Mouse (Mus musculus): ENCODE results near the gene Shisa6. TPM values are rescaled to one million over a fixed set of nuclear protein-coding genes. Genes with fewer than 3 reads are reported as not detected.
A peak's percentile ranks its signal among the peaks of the same experiment; 100 is the strongest.

Gene Shisa6
- polyA plus RNA-seq, 2 experiments: 0.59 to 1.1 TPM

DNA sequence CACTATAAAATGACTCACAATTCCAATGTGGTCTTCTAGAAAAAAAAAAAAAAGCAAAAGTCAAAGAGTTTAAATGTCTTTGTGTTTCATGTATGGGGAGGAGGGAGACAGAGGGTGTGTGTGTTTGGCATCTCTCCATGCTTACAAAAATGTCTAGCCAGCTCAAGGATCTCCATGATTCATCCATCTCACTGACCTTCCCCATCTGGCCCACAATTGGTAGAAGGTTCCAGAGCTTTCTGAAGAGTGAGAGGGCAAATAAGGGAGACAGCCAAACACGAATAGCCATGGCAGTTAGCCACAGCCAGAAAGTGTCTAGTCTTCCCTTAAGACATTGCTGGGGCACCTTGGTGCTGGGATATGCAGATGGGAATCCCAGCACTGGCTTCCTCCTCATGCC, 166.0 kb downstream of the Shisa6 start:
- ATAC-seq (ENCODE audit: low FRiP score, low read depth): no peak
- WGBS: 50% methylated on average over 1 of the region's 1 CpGs
- no peak overlapping the region for H3K4me3 ChIP-seq (replicated peaks; ENCODE audit: low read length)

DNA sequence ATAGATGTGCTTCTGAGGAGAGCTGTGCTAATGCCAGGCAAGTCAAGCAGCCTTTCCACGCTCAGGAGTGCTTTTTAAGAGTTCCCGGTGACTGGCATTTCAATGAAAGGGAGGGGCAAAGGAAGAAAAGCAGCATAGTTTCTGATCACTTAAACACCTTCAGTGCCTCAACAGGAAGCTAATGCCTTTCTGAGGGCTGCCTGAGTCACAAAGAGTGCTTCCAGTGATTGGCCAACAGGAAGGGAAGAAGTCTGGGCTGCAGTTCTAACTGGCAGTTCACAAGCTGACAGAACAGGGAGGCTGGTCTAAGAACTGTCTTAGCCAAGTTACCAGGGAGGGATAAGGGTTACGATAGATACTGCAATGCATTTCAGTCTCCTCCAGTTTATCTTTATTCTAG, 180.9 kb downstream of the Shisa6 start:
- no peak for ATAC-seq (ENCODE audit: low FRiP score, low read depth)
- Histone ChIP-seq H3K4me3 (replicated peaks; ENCODE audit: low read length) (no peak overlapping the region), H3K27me3 (ENCODE audit: control insufficient read depth, insufficient read depth, low read length) (no peaks in the 10 kb centered on the region), H3K4me2 (replicated peaks; ENCODE audit: low read depth, low read length, severe bottlenecking) (no peak overlapping the region), H3K9me3 (ENCODE audit: control insufficient read depth, low read length) (no peaks in the 10 kb centered on the region), H3K36me3 (ENCODE audit: control insufficient read depth, insufficient read depth, low read length) (no peaks in the 10 kb centered on the region), H3K9ac (ENCODE audit: low read depth, low read length, severe bottlenecking) (no peak overlapping the region), H3K4me1 (ENCODE audit: control insufficient read depth, insufficient read depth, low read length) (no peaks in the 10 kb centered on the region), H3K27ac (replicated peaks; ENCODE audit: low read depth, low read length) (no peak overlapping the region)
- DNase-seq (ENCODE audit: low spot score): no peak
- WGBS: 60% methylated on average over 3 of the region's 3 CpGs
- no peak for TF ChIP-seq POLR2A (IDR thresholded peaks at IDR 0.05; ENCODE audit: borderline replicate concordance, extremely low read depth, insufficient read depth, insufficient read length)

More for the DNA sequence above, 166.0 kb downstream of the Shisa6 start:
- no peaks in the 10 kb centered on the region for H3K27me3 ChIP-seq (ENCODE audit: control insufficient read depth, insufficient read depth, low read length)
- no peaks in the 10 kb centered on the region for H3K36me3 ChIP-seq (ENCODE audit: control insufficient read depth, insufficient read depth, low read length)
- H3K4me1 ChIP-seq (ENCODE audit: control insufficient read depth, insufficient read depth, low read length): no peaks in the 10 kb centered on the region
- H3K4me2 ChIP-seq (replicated peaks; ENCODE audit: low read depth, low read length, severe bottlenecking): no peak overlapping the region
- H3K9ac ChIP-seq (ENCODE audit: low read depth, low read length, severe bottlenecking): no peak overlapping the region
- H3K9me3 ChIP-seq (ENCODE audit: control insufficient read depth, low read length): no peaks in the 10 kb centered on the region
- TF ChIP-seq POLR2A (IDR thresholded peaks at IDR 0.05; ENCODE audit: borderline replicate concordance, extremely low read depth, insufficient read depth, insufficient read length): no peak
- no peak overlapping the region for H3K27ac ChIP-seq (replicated peaks; ENCODE audit: low read depth, low read length)
- DNase-seq (ENCODE audit: low spot score): no peak

DNA sequence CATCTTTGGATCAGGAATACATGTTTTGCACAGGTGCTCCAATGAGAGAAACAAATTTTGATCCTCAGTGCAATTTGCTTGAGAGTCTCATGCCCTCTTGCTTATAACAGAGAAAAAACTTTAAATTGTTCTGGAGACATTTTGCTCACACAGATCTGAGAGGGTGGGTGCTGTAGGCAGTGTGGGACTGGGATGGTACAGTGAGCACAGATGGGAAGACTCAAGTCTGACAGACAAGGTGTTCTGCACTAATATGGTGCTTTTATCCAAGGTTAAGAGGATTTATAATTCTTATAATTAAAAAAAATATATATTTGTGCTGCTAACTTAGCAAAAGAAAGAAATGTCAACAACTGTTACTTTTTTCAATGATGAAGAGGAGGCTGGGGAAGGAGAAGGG, 189.5 kb downstream of the Shisa6 start:
- H3K4me2 ChIP-seq (replicated peaks; ENCODE audit: low read depth, low read length, severe bottlenecking): no peak overlapping the region
- 0 out of 2 replicates have a peak, but pooled peaks cover 4% of the 10 kb centered on the region for H3K9me3 ChIP-seq (ENCODE audit: control insufficient read depth, low read length)
- H3K9ac ChIP-seq (ENCODE audit: low read depth, low read length, severe bottlenecking): no peak overlapping the region
- no peak for DNase-seq (ENCODE audit: low spot score)
- H3K27ac ChIP-seq (replicated peaks; ENCODE audit: low read depth, low read length): no peak overlapping the region
- H3K4me1 ChIP-seq (ENCODE audit: control insufficient read depth, insufficient read depth, low read length): no peaks in the 10 kb centered on the region
- H3K4me3 ChIP-seq (replicated peaks; ENCODE audit: low read length): no peak overlapping the region
- no peak for ATAC-seq (ENCODE audit: low FRiP score, low read depth)
- TF ChIP-seq POLR2A (IDR thresholded peaks at IDR 0.05; ENCODE audit: borderline replicate concordance, extremely low read depth, insufficient read depth, insufficient read length): no peak
- no peaks in the 10 kb centered on the region for H3K36me3 ChIP-seq (ENCODE audit: control insufficient read depth, insufficient read depth, low read length)
- no peaks in the 10 kb centered on the region for H3K27me3 ChIP-seq (ENCODE audit: control insufficient read depth, insufficient read depth, low read length)

DNA sequence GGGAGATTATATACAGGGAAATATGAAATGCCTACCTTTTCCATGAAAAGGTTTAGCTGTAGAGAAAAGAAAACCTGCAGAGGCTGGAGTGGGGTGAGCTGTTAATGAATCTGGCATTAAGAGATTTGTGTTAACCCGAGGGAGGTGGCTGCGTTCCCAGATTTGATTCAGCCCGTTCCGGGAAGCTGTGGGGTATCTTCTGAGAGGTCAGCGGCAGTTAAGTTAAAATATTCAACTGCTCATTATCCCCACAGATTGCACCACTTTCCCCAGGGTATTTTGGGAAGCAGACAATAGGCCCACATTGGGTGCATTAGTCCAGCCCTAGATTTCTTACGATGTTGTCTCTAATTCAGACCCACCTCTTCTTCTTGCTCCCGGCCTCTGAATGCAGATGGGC, 213.0 kb downstream of the Shisa6 start:
- H3K4me2 ChIP-seq (replicated peaks; ENCODE audit: low read depth, low read length, severe bottlenecking): no peak overlapping the region
- H3K9ac ChIP-seq (ENCODE audit: low read depth, low read length, severe bottlenecking): no peak overlapping the region
- TF ChIP-seq POLR2A (IDR thresholded peaks at IDR 0.05; ENCODE audit: borderline replicate concordance, extremely low read depth, insufficient read depth, insufficient read length): no peak
- no peaks in the 10 kb centered on the region for H3K9me3 ChIP-seq (ENCODE audit: control insufficient read depth, low read length)
- no peaks in the 10 kb centered on the region for H3K36me3 ChIP-seq (ENCODE audit: control insufficient read depth, insufficient read depth, low read length)
- H3K27ac ChIP-seq (replicated peaks; ENCODE audit: low read depth, low read length): no peak overlapping the region
- H3K4me1 ChIP-seq (ENCODE audit: control insufficient read depth, insufficient read depth, low read length): no peaks in the 10 kb centered on the region
- 75% methylated on average over 7 of the region's 7 CpGs for WGBS
- H3K27me3 ChIP-seq (ENCODE audit: control insufficient read depth, insufficient read depth, low read length): no peaks in the 10 kb centered on the region
- no peak overlapping the region for H3K4me3 ChIP-seq (replicated peaks; ENCODE audit: low read length)
- no peak for ATAC-seq (ENCODE audit: low FRiP score, low read depth)
- no peak for DNase-seq (ENCODE audit: low spot score)

DNA sequence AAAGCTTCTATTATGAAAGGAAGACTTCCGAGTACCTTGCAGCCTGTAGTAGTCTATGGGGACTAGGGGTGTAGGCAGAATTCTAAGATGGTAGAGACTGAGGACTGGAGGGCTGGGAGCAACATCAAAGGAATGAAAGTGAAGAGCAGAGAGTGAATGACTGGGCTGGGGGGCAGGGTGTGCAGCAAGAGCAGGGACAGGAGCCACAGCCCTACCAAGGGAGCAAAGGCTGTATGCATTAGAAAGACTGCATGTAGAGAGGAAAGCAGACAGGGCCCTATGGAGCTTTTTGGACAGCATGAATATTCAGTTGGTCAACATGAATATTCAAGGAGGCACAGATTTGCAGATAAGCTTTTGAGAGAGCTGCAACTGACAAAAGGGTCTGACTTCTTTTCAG, 221.4 kb downstream of the Shisa6 start:
- DNase-seq (ENCODE audit: low spot score): no peak
- H3K27me3 ChIP-seq (ENCODE audit: control insufficient read depth, insufficient read depth, low read length): no peaks in the 10 kb centered on the region
- TF ChIP-seq POLR2A (IDR thresholded peaks at IDR 0.05; ENCODE audit: borderline replicate concordance, extremely low read depth, insufficient read depth, insufficient read length): no peak
- no peak overlapping the region for H3K9ac ChIP-seq (ENCODE audit: low read depth, low read length, severe bottlenecking)
- ATAC-seq (ENCODE audit: low FRiP score, low read depth): no peak
- no peak overlapping the region for H3K4me2 ChIP-seq (replicated peaks; ENCODE audit: low read depth, low read length, severe bottlenecking)
- no peaks in the 10 kb centered on the region for H3K4me1 ChIP-seq (ENCODE audit: control insufficient read depth, insufficient read depth, low read length)
- H3K9me3 ChIP-seq (ENCODE audit: control insufficient read depth, low read length): no peaks in the 10 kb centered on the region
- 65% methylated on average over 1 of the region's 1 CpGs for WGBS
- H3K36me3 ChIP-seq (ENCODE audit: control insufficient read depth, insufficient read depth, low read length): no peaks in the 10 kb centered on the region
- H3K4me3 ChIP-seq (replicated peaks; ENCODE audit: low read length): no peak overlapping the region
- no peak overlapping the region for H3K27ac ChIP-seq (replicated peaks; ENCODE audit: low read depth, low read length)

DNA sequence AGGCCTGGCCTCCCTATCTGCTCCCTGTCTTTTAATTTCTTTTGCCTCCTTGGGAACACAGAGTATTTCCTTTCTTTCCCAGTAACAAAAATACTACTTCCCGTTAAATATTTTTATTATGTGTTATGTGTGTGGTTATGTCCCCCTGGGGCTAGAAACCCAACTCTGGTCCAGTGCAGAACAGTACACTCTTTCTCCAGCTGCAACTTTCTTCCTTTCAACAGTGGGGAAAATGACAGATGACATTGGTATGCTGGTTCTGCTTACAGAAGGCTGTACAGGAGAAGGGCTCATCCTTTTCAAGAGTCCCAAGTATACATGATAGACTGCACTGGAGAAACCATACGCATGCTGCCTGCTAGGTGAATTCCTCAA, 251.1 kb downstream of the Shisa6 start:
- 43% methylated on average over 2 of the region's 2 CpGs for WGBS
- Histone ChIP-seq H3K36me3 (ENCODE audit: control insufficient read depth, insufficient read depth, low read length) (no peaks in the 10 kb centered on the region), H3K4me1 (ENCODE audit: control insufficient read depth, insufficient read depth, low read length) (peaks cover 9% of the 10 kb centered on the region), H3K27me3 (ENCODE audit: control insufficient read depth, insufficient read depth, low read length) (no peaks in the 10 kb centered on the region), H3K4me2 (replicated peaks; ENCODE audit: low read depth, low read length, severe bottlenecking) (no peak overlapping the region), H3K4me3 (replicated peaks; ENCODE audit: low read length) (no peak overlapping the region), H3K9ac (ENCODE audit: low read depth, low read length, severe bottlenecking) (no peak overlapping the region), H3K27ac (replicated peaks; ENCODE audit: low read depth, low read length) (no peak overlapping the region), H3K9me3 (ENCODE audit: control insufficient read depth, low read length) (no peaks in the 10 kb centered on the region)
- DNase-seq (ENCODE audit: low spot score) (peak; percentile 5), ATAC-seq (ENCODE audit: low FRiP score, low read depth) (peak; percentile 55; the same call in 1 of the 2 replicates)
- TF ChIP-seq POLR2A (IDR thresholded peaks at IDR 0.05; ENCODE audit: borderline replicate concordance, extremely low read depth, insufficient read depth, insufficient read length): no peak
